Mouse (Mus musculus) brain, embryonic 14.5 days (tissue): ENCODE data around the gene Nsmf.

ENCODE experiments used
- CTCF ChIP-seq: fragments of 200-500 bp; IDR thresholded peaks from 2 replicates; pipeline ENCODE4 v1.5.1; 2012; ENCODE audit warnings: inconsistent platforms, mild to moderate bottlenecking, moderate library complexity, borderline replicate concordance; ENCODE audit not compliant: insufficient read depth, insufficient read length; ENCODE audit errors: extremely low read depth
- POLR2A ChIP-seq: fragments of 200-500 bp; IDR thresholded peaks from 2 replicates; pipeline ENCODE4 v1.6.1; 2012; ENCODE audit warnings: mild to moderate bottlenecking, inconsistent platforms, borderline replicate concordance; ENCODE audit not compliant: poor library complexity, insufficient read depth, insufficient read length, severe bottlenecking; ENCODE audit errors: extremely low read depth

GRCm38 (mm10) chr2:25064285-25064684, 10.1 kb downstream of the Nsmf start:
- TF ChIP-seq POLR2A (no peak), CTCF (no peak)
